Mouse (Mus musculus): Measurements from ENCODE around the gene Eif2d.

- TF ChIP-seq CTCF (IDR thresholded peaks at IDR 0.05), result no peak
- TF ChIP-seq EP300 (IDR thresholded peaks at IDR 0.05), result no peak
Measured at GRCm38 (mm10) chr1:131184253-131184955, 31.4 kb downstream of the Eif2d start.
